Mouse (Mus musculus): ENCODE data around the gene Gnrhr. TPM values are rescaled to one million over a fixed set of nuclear protein-coding genes. Genes with fewer than 3 reads are reported as not detected.

Gnrhr gene
- polyA plus RNA-seq (2015; fragmentation: Nextera tagmentation; extraction: Ambion mirVana), result not detected in 2 replicates

DNA sequence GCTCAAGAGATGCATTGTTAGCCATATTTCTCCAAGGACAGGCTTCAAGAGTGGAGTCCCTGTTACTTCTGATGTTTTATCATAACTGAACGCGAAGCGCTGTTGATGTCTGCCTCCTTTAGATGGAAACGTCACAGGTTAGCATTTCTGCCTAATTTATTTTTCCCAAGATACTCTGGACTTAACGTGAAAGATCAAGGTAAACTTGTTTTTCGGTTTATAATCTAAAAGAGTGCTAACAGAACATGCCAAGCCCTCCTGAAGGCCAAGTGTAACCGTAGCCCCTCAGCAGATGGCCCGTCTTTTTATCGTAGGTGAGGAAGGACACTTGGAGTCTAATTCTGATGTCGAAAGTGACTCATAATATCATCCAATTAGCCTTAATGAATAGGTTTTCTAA, at the start of gene Gnrhr:
TSS of gene Gnrhr (minus strand) at position 101 of the 400 bp plus-strand sequence.
- no peak within 1 kb of the TSS for H3K27ac ChIP-seq (ENCODE audit: low read length)
- no peaks in the 10 kb centered on the region for H3K36me3 ChIP-seq (ENCODE audit: control insufficient read depth, insufficient read depth, low read length)
- 87% methylated on average over 10 of the region's 10 CpGs for WGBS
- no peaks in the 10 kb centered on the region for H3K9me3 ChIP-seq (ENCODE audit: control insufficient read depth, low read length)
- H3K9ac ChIP-seq (ENCODE audit: low read depth, low read length), result no peak within 1 kb of the TSS
- H3K27me3 ChIP-seq (replicated peaks; ENCODE audit: control insufficient read depth, insufficient read depth, low read length), result no peaks in the 10 kb centered on the region
- no peak within 1 kb of the TSS for H3K4me3 ChIP-seq (ENCODE audit: low read length)
- no peak for ATAC-seq
- H3K4me2 ChIP-seq (ENCODE audit: low read depth, low read length), result no peak within 1 kb of the TSS
- no peaks in the 10 kb centered on the region for H3K4me1 ChIP-seq (ENCODE audit: control insufficient read depth, insufficient read depth, low read length)

DNA sequence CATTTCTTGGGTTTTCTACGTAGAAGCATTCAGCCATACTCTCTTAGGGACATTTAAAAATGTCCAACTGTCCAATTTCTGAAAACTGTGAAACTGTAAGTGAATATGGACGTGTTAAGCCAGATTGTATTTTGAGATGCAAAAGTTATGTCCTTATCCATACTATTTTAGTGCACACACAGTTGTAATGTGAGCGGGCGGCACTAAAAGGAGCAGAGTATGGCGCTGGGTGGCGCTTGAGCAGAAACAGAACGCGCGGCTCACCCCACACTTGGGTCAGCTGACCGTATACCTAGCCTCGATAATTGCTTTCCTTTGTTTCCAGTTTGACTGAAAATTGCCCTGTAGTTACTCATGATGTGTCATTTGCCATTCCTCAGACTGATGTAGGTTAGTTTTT, 48.9 kb upstream of the Gnrhr start:
- Histone ChIP-seq H3K4me3 (ENCODE audit: low read length) (no peak overlapping the region), H3K4me2 (ENCODE audit: low read depth, low read length) (no peak overlapping the region), H3K36me3 (ENCODE audit: control insufficient read depth, insufficient read depth, low read length) (no peaks in the 10 kb centered on the region), H3K9ac (ENCODE audit: low read depth, low read length) (no peak overlapping the region), H3K9me3 (ENCODE audit: control insufficient read depth, low read length) (no peaks in the 10 kb centered on the region), H3K27ac (ENCODE audit: low read length) (no peak overlapping the region), H3K27me3 (replicated peaks; ENCODE audit: control insufficient read depth, insufficient read depth, low read length) (no peaks in the 10 kb centered on the region), H3K4me1 (ENCODE audit: control insufficient read depth, insufficient read depth, low read length) (no peaks in the 10 kb centered on the region)
- 89% methylated on average over 11 of the region's 11 CpGs for WGBS
- no peak for ATAC-seq

DNA sequence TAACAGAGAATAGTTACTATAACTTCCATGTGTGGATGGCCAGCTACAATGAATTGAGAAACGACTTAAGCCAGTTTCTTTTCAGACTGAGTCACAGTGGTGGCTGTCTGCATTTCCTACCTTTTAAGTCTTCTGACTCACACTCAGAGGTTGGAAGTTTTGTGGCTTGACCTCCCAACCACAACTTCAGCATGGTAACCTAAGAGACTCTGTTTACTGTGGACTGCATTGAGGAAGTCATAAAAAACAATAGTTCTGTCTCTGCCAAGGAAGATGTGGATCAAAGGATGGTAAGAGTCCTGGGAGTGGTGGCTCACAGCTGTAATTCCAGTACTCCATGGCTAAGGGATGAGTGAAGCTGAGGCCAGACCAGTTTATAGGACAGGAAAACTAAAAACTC, 47.2 kb upstream of the Gnrhr start:
- Histone ChIP-seq H3K4me1 (ENCODE audit: control insufficient read depth, insufficient read depth, low read length) (no peaks in the 10 kb centered on the region), H3K36me3 (ENCODE audit: control insufficient read depth, insufficient read depth, low read length) (no peaks in the 10 kb centered on the region), H3K27ac (ENCODE audit: low read length) (no peak overlapping the region), H3K27me3 (replicated peaks; ENCODE audit: control insufficient read depth, insufficient read depth, low read length) (no peaks in the 10 kb centered on the region), H3K9me3 (ENCODE audit: control insufficient read depth, low read length) (no peaks in the 10 kb centered on the region), H3K4me3 (ENCODE audit: low read length) (no peak overlapping the region), H3K4me2 (ENCODE audit: low read depth, low read length) (no peak overlapping the region), H3K9ac (ENCODE audit: low read depth, low read length) (no peak overlapping the region)
- ATAC-seq, result no peak
- 56% methylated on average over 1 of the region's 1 CpGs for WGBS

DNA sequence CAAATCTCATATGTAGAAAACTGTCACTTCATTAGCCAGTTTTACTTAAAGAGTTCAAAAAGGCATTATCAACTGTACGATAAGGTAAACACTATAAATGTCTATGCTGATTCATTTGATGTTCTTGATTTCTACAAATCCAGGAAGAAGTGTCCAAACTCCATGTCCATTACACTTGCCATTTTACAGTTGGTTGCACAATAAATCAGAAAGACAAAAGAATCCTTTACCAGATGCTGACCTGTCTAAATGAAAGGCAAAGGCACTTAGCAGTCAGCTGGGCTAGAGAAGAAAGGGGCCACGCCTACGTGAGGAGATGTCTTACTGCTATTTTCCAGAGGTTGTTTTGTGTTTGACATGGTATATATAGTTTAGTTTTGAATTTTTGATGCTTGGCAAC, 46.6 kb upstream of the Gnrhr start:
- Histone ChIP-seq H3K4me3 (ENCODE audit: low read length) (no peak overlapping the region), H3K27ac (ENCODE audit: low read length) (no peak overlapping the region), H3K27me3 (replicated peaks; ENCODE audit: control insufficient read depth, insufficient read depth, low read length) (no peaks in the 10 kb centered on the region), H3K4me2 (ENCODE audit: low read depth, low read length) (no peak overlapping the region), H3K9ac (ENCODE audit: low read depth, low read length) (no peak overlapping the region), H3K36me3 (ENCODE audit: control insufficient read depth, insufficient read depth, low read length) (no peaks in the 10 kb centered on the region), H3K4me1 (ENCODE audit: control insufficient read depth, insufficient read depth, low read length) (no peaks in the 10 kb centered on the region), H3K9me3 (ENCODE audit: control insufficient read depth, low read length) (no peaks in the 10 kb centered on the region)
- ATAC-seq, result no peak
- WGBS, result 81% methylated on average over 3 of the region's 3 CpGs

- no peak overlapping the region for H3K4me3 ChIP-seq (ENCODE audit: low read length)
Observed at GRCm38 (mm10) chr5:86227156-86227853, 29.6 kb upstream of the Gnrhr start.

GRCm38 (mm10) chr5:86191356-86191755, 6.3 kb downstream of the Gnrhr start:
- no peak overlapping the region for H3K4me2 ChIP-seq (ENCODE audit: low read depth, low read length)
- H3K27me3 ChIP-seq (replicated peaks; ENCODE audit: control insufficient read depth, insufficient read depth, low read length), result no peaks in the 10 kb centered on the region
- 19% methylated on average over 4 of the region's 4 CpGs for WGBS
- no peak overlapping the region for H3K4me3 ChIP-seq (ENCODE audit: low read length)
- H3K36me3 ChIP-seq (ENCODE audit: control insufficient read depth, insufficient read depth, low read length), result no peaks in the 10 kb centered on the region
- H3K27ac ChIP-seq (ENCODE audit: low read length), result no peak overlapping the region
- ATAC-seq, result no peak
- H3K4me1 ChIP-seq (ENCODE audit: control insufficient read depth, insufficient read depth, low read length), result no peaks in the 10 kb centered on the region
- no peak overlapping the region for H3K9ac ChIP-seq (ENCODE audit: low read depth, low read length)
- no peaks in the 10 kb centered on the region for H3K9me3 ChIP-seq (ENCODE audit: control insufficient read depth, low read length)

More at GRCm38 (mm10) chr5:86227156-86227853, 29.6 kb upstream of the Gnrhr start:
- H3K27me3 ChIP-seq (replicated peaks; ENCODE audit: control insufficient read depth, insufficient read depth, low read length), result no peaks in the 10 kb centered on the region
- peak; percentile 31; the same call in 1 of the 2 replicates for ATAC-seq
- no peak overlapping the region for H3K27ac ChIP-seq (ENCODE audit: low read length)
- no peak overlapping the region for H3K9ac ChIP-seq (ENCODE audit: low read depth, low read length)
- no peaks in the 10 kb centered on the region for H3K4me1 ChIP-seq (ENCODE audit: control insufficient read depth, insufficient read depth, low read length)
- 75% methylated on average over 5 of the region's 5 CpGs for whole genome bisulfite sequencing
- no peaks in the 10 kb centered on the region for H3K36me3 ChIP-seq (ENCODE audit: control insufficient read depth, insufficient read depth, low read length)
- no peak overlapping the region for H3K4me2 ChIP-seq (ENCODE audit: low read depth, low read length)
- no peaks in the 10 kb centered on the region for H3K9me3 ChIP-seq (ENCODE audit: control insufficient read depth, low read length)

- Histone ChIP-seq H3K4me2 (ENCODE audit: low read depth, low read length) (no peak overlapping the region), H3K36me3 (ENCODE audit: control insufficient read depth, insufficient read depth, low read length) (no peaks in the 10 kb centered on the region), H3K4me3 (ENCODE audit: low read length) (no peak overlapping the region), H3K9ac (ENCODE audit: low read depth, low read length) (no peak overlapping the region), H3K4me1 (ENCODE audit: control insufficient read depth, insufficient read depth, low read length) (no peaks in the 10 kb centered on the region), H3K9me3 (ENCODE audit: control insufficient read depth, low read length) (no peaks in the 10 kb centered on the region), H3K27me3 (replicated peaks; ENCODE audit: control insufficient read depth, insufficient read depth, low read length) (no peaks in the 10 kb centered on the region), H3K27ac (ENCODE audit: low read length) (no peak overlapping the region)
- WGBS, result 29% methylated on average over 5 of the region's 5 CpGs
- ATAC-seq, result no peak
Observed at GRCm38 (mm10) chr5:86190770-86191169, 6.9 kb downstream of the Gnrhr start.

- H3K9ac ChIP-seq (ENCODE audit: low read depth, low read length), result no peak overlapping the region
- H3K9me3 ChIP-seq (ENCODE audit: control insufficient read depth, low read length), result no peaks in the 10 kb centered on the region
- no peaks in the 10 kb centered on the region for H3K27me3 ChIP-seq (replicated peaks; ENCODE audit: control insufficient read depth, insufficient read depth, low read length)
- H3K27ac ChIP-seq (ENCODE audit: low read length), result no peak overlapping the region
- H3K4me2 ChIP-seq (ENCODE audit: low read depth, low read length), result no peak overlapping the region
- H3K36me3 ChIP-seq (ENCODE audit: control insufficient read depth, insufficient read depth, low read length), result no peaks in the 10 kb centered on the region
- WGBS, result 54% methylated on average over 15 of the region's 15 CpGs
- ATAC-seq, result no peak
- no peak overlapping the region for H3K4me3 ChIP-seq (ENCODE audit: low read length)
- no peaks in the 10 kb centered on the region for H3K4me1 ChIP-seq (ENCODE audit: control insufficient read depth, insufficient read depth, low read length)
Observed at GRCm38 (mm10) chr5:86190290-86190689, 7.4 kb downstream of the Gnrhr start.

DNA sequence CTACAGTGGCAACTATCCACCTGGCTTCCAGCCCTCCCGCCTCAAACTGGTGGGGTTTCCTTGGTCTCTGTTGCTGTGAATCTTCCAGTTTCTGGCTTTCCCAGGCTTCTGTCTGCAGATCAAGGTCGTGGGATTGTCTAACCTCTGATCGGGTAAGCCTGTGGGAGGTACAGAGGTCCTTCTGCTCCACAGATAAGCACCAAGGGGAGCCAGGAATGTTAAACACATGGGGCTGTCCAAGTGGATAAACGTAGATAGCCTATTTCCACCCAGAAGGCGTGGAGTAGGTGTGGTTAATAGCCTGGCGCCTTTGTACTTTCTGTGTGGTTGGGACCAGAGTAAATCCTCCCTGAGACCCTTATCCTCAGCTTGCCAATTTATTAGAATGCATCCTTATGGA, 10.3 kb downstream of the Gnrhr start:
- no peak overlapping the region for H3K27ac ChIP-seq (ENCODE audit: low read length)
- no peaks in the 10 kb centered on the region for H3K36me3 ChIP-seq (ENCODE audit: control insufficient read depth, insufficient read depth, low read length)
- WGBS, result 62% methylated on average over 6 of the region's 6 CpGs
- no peaks in the 10 kb centered on the region for H3K9me3 ChIP-seq (ENCODE audit: control insufficient read depth, low read length)
- no peaks in the 10 kb centered on the region for H3K27me3 ChIP-seq (replicated peaks; ENCODE audit: control insufficient read depth, insufficient read depth, low read length)
- H3K4me1 ChIP-seq (ENCODE audit: control insufficient read depth, insufficient read depth, low read length), result no peaks in the 10 kb centered on the region
- H3K9ac ChIP-seq (ENCODE audit: low read depth, low read length), result no peak overlapping the region
- H3K4me2 ChIP-seq (ENCODE audit: low read depth, low read length), result no peak overlapping the region
- no peak overlapping the region for H3K4me3 ChIP-seq (ENCODE audit: low read length)
- no peak for ATAC-seq

DNA sequence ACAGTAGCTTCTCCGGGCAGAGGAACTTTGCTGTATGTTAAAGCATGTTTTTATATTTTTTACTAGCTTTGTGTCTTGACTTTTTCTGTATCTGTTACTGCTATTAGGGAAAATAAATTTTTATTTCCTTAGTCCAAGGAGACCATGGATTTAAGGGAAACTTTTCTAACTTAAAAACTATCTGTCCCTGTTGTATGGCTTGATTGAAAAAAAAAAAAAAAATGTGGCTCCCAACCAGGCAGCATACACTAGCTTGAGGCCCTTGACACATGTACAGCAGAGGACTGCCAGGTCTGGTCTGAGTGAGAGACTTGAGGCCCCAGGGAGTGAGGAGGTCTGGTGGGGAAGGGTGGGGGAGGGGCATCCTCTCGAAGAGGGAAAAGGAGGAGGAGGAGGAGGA, 23.9 kb downstream of the Gnrhr start:
- Histone ChIP-seq H3K4me2 (ENCODE audit: low read depth, low read length) (no peak overlapping the region), H3K27ac (ENCODE audit: low read length) (no peak overlapping the region), H3K4me3 (ENCODE audit: low read length) (no peak overlapping the region), H3K9ac (ENCODE audit: low read depth, low read length) (no peak overlapping the region), H3K27me3 (replicated peaks; ENCODE audit: control insufficient read depth, insufficient read depth, low read length) (no peaks in the 10 kb centered on the region), H3K9me3 (ENCODE audit: control insufficient read depth, low read length) (no peaks in the 10 kb centered on the region), H3K36me3 (ENCODE audit: control insufficient read depth, insufficient read depth, low read length) (no peaks in the 10 kb centered on the region), H3K4me1 (ENCODE audit: control insufficient read depth, insufficient read depth, low read length) (peaks cover 3% of the 10 kb centered on the region; the same call in 1 of the 2 replicates)
- WGBS, result 55% methylated on average over 2 of the region's 2 CpGs
- ATAC-seq, result no peak

All from intestine, embryonic 16.5 days (tissue).